In genomic region chr1:75361123-75361522, GRCm38 (mm10) we compare ENCODE assay signal across 9 mouse cellular contexts. TPM values are rescaled to one million over a fixed set of nuclear protein-coding genes. Genes with fewer than 3 reads are reported as not detected.
A peak's percentile ranks its signal among the peaks of the same experiment; 100 is the strongest.
DNase-seq lines count a peak whose midpoint lies in the region; ATAC-seq and TF ChIP-seq lines count a peak whose summit lies in the region.
"Had no signal": no experiment of that assay in that cellular context is flagged by ENCODE, and none has a peak within 500 bp of the region (broad histone marks: within the 10 kb centered on the region; RNA-seq: fewer than 3 reads in every experiment).

No protein-coding gene starts in this region.

- TF ChIP-seq CTCF in gastrocnemius, adult 2 months (IDR thresholded peaks at IDR 0.05), result no peak
- no peak for TF ChIP-seq CTCF in liver, adult 2 months (IDR thresholded peaks at IDR 0.05; ENCODE audit: low read depth, low read length)

- peak overlapping the region; percentile 62 for H3ac ChIP-seq in myocyte (ENCODE audit: control insufficient read depth, insufficient read length)

- peak overlapping the region; percentile 89 for H3K4me3 ChIP-seq in gastrocnemius, adult 2 months
- H3K4me3 ChIP-seq in liver, adult 2 months (ENCODE audit: insufficient read depth, low read depth, low read length), result peak overlapping the region; percentile 64; the same call in 1 of the 2 replicates
- peak overlapping the region; percentile 40 for H3K4me3 ChIP-seq in embryonic facial prominence, embryonic 14.5 days (ENCODE audit: low read depth, low read length)
- H3K4me3 ChIP-seq in myocyte, result peak overlapping the region; percentile 88

- H3K36me3 ChIP-seq in liver, adult 2 months (ENCODE audit: control insufficient read depth, insufficient read depth, low read length), result no peaks in the 10 kb centered on the region
- no peaks in the 10 kb centered on the region for H3K36me3 ChIP-seq in embryonic facial prominence, embryonic 14.5 days (ENCODE audit: control insufficient read depth, insufficient read depth, low read length)
- H3K36me3 ChIP-seq in myocyte (ENCODE audit: control insufficient read depth, insufficient read depth), result peaks cover 41% of the 10 kb centered on the region

- peaks cover 15% of the 10 kb centered on the region for H3K27me3 ChIP-seq in liver, adult 2 months (ENCODE audit: control insufficient read depth, insufficient read depth, low read length)
- peaks cover 29% of the 10 kb centered on the region for H3K27me3 ChIP-seq in embryonic facial prominence, embryonic 14.5 days (replicated peaks; ENCODE audit: control insufficient read depth, insufficient read depth, low read length)
- H3K27me3 ChIP-seq in myocyte (ENCODE audit: control insufficient read depth, insufficient read depth, insufficient read length), result no peaks in the 10 kb centered on the region

- no peaks in the 10 kb centered on the region for H3K4me1 ChIP-seq in liver, adult 2 months (ENCODE audit: control insufficient read depth, insufficient read depth, low read length)
- H3K4me1 ChIP-seq in embryonic facial prominence, embryonic 14.5 days (ENCODE audit: control insufficient read depth, insufficient read depth, low read length), result peaks cover 22% of the 10 kb centered on the region

- ATAC-seq in embryonic facial prominence, embryonic 14.5 days (ENCODE audit: low read depth), result no peak

- no peak for TF ChIP-seq POLR2A in liver, adult 2 months (IDR thresholded peaks at IDR 0.05; ENCODE audit: extremely low read depth, insufficient read depth, low read length)
- peak; percentile 60 for TF ChIP-seq POLR2A in myocyte (IDR thresholded peaks at IDR 0.05; ENCODE audit: insufficient read length, low read depth)

- no peaks in the 10 kb centered on the region for H3K9me3 ChIP-seq in embryonic facial prominence, embryonic 14.5 days (ENCODE audit: control insufficient read depth, low read length)

- intact Hi-C loops in gastrocnemius, adult 2 months (cut with DNase I), result no loop called here

- peak; percentile 23 for DNase-seq in gastrocnemius, adult 2 months
- DNase-seq in gastrocnemius, adult 18-20 months (ENCODE audit: low spot score), result no peak
- no peak for DNase-seq in liver, adult 2 months (ENCODE audit: extremely low read depth, low read depth, low spot score)
- DNase-seq in liver, result no peak
- no peak for DNase-seq in embryonic facial prominence, embryonic 14.5 days (ENCODE audit: low spot score)
- DNase-seq in thymus, adult 18-20 months, result no peak
- no peak for DNase-seq in MN1 (ENCODE audit: low spot score)
- DNase-seq: lung, postnatal 4 days had no signal

- H3K27ac ChIP-seq in gastrocnemius, adult 2 months, result peak overlapping the region; percentile 99
- H3K27ac ChIP-seq in liver, adult 2 months (replicated peaks; ENCODE audit: insufficient read depth, low read depth, low read length), result no peak overlapping the region
- no peak overlapping the region for H3K27ac ChIP-seq in embryonic facial prominence, embryonic 14.5 days (replicated peaks; ENCODE audit: low read depth, low read length)

- H3K79me2 ChIP-seq in liver, adult 2 months (ENCODE audit: control insufficient read depth, insufficient read depth, low read length), result no peaks in the 10 kb centered on the region
- peaks cover 43% of the 10 kb centered on the region for H3K79me2 ChIP-seq in myocyte (ENCODE audit: control insufficient read depth, insufficient read depth)

- H3K9ac ChIP-seq in liver, adult 2 months (ENCODE audit: low read depth, low read length), result no peak overlapping the region
- H3K9ac ChIP-seq in embryonic facial prominence, embryonic 14.5 days (ENCODE audit: low read depth, low read length), result 0 out of 2 replicates have a peak overlapping the region, but pooled peaks have one; percentile 61

- peak overlapping the region; percentile 59 for H3K4me2 ChIP-seq in embryonic facial prominence, embryonic 14.5 days (ENCODE audit: low read depth, low read length)
- H3K4me2 ChIP-seq in myocyte (ENCODE audit: low read depth), result peak overlapping the region; percentile 87

- 72% methylated on average over 4 of the region's 4 CpGs for WGBS in liver, adult 2 months
- 56% methylated on average over 4 of the region's 4 CpGs for WGBS in embryonic facial prominence, embryonic 14.5 days

TF ChIP-seq in myocyte, 11 proteins besides CTCF, POLR2A, EP300 and RAD21:
- TF ChIP-seq POLR2AphosphoS2 (IDR thresholded peaks at IDR 0.05; ENCODE audit: insufficient read length, low read depth) (peak; percentile 72), CEBPB (IDR thresholded peaks at IDR 0.05; ENCODE audit: insufficient read depth, poor library complexity, severe bottlenecking) (no peak)
TF ChIP-seq in myocyte: peak in this region for 1.

RNA-seq across cellular contexts. Expression of gene Des, which starts 1.0 kb away (rescaled TPM):
- total RNA-seq in gastrocnemius, adult 2 months (2021), result 1,000 to 10,000 TPM; 2,035 to 2,198 TPM
- 1,000 to 10,000 TPM; 2,427 to 2,600 TPM for total RNA-seq in gastrocnemius, adult 18-20 months (2021)
- 3.1 and 4.0 TPM in 2 replicates for total RNA-seq in liver, adult 2 months (2014; rRNA removed)
- 2.4 and 2.5 TPM in 2 replicates for polyA plus RNA-seq in liver, adult 2 months (2012; rRNA removed)
- polyA plus RNA-seq in embryonic facial prominence, embryonic 14.5 days (2014; fragmentation: Nextera tagmentation; extraction: Ambion mirVana), result 159 and 218 TPM in 2 replicates
- 2,193 TPM for polyA plus RNA-seq in myocyte (2012; fragmentation: generic; extraction: Trizol)

RNA-seq across cellular contexts. Expression of gene Speg, which starts 14.0 kb away (rescaled TPM):
- 100 to 1,000 TPM; 268 to 311 TPM for total RNA-seq in gastrocnemius, adult 2 months (2021)
- total RNA-seq in gastrocnemius, adult 18-20 months (2021), result 100 to 1,000 TPM; 255 to 257 TPM
- total RNA-seq in liver, adult 2 months (2014; rRNA removed), result 0.55 and 1.5 TPM in 2 replicates
- polyA plus RNA-seq in liver, adult 2 months (2012; rRNA removed), result 1.7 and 3.4 TPM in 2 replicates
- polyA plus RNA-seq in embryonic facial prominence, embryonic 14.5 days (2014; fragmentation: Nextera tagmentation; extraction: Ambion mirVana), result 20.2 and 20.3 TPM in 2 replicates
- polyA plus RNA-seq in myocyte (2012; fragmentation: generic; extraction: Trizol), result 42.3 TPM

RNA-seq across cellular contexts. Expression of gene Dnpep, which starts 43.3 kb away (rescaled TPM):
- total RNA-seq in gastrocnemius, adult 2 months (2021), result 10 to 100 TPM; 40.9 to 49.6 TPM
- total RNA-seq in gastrocnemius, adult 18-20 months (2021), result 10 to 100 TPM; 42.4 to 47.6 TPM
- 89.8 and 102 TPM in 2 replicates for total RNA-seq in liver, adult 2 months (2014; rRNA removed)
- 106 and 111 TPM in 2 replicates for polyA plus RNA-seq in liver, adult 2 months (2012; rRNA removed)
- 115 and 128 TPM in 2 replicates for polyA plus RNA-seq in embryonic facial prominence, embryonic 14.5 days (2014; fragmentation: Nextera tagmentation; extraction: Ambion mirVana)
- 170 TPM for polyA plus RNA-seq in myocyte (2012; fragmentation: generic; extraction: Trizol)

Comparison
In these comparisons a context has a peak if more than half of its experiments do, and no peak if none do; other contexts are left out.
1. RNA of gene Des, which starts 1.0 kb away (total RNA-seq): 2,427 to 2,600 TPM in gastrocnemius, adult 18-20 months and 2,035 to 2,198 TPM in gastrocnemius, adult 2 months; 3.1 to 4.0 TPM in liver, adult 2 months; every median in the first group is over 100 times any median in the second.
2. RNA of gene Speg, which starts 14.0 kb away (total RNA-seq): 268 to 311 TPM in gastrocnemius, adult 2 months and 255 to 257 TPM in gastrocnemius, adult 18-20 months; 0.55 to 1.5 TPM in liver, adult 2 months; every median in the first group is over 100 times any median in the second.
3. Peak in every context shown above with its lines, with median percentiles within 50 percentile points of each other: H3K4me3 ChIP-seq.